Mouse (Mus musculus): Measurements from ENCODE around the gene Iqcc. TPM values are rescaled to one million over a fixed set of nuclear protein-coding genes. Genes with fewer than 3 reads are reported as not detected.

The Iqcc gene
- polyA plus RNA-seq, 1 experiment from 2014 or later: 31.3 TPM

DNA sequence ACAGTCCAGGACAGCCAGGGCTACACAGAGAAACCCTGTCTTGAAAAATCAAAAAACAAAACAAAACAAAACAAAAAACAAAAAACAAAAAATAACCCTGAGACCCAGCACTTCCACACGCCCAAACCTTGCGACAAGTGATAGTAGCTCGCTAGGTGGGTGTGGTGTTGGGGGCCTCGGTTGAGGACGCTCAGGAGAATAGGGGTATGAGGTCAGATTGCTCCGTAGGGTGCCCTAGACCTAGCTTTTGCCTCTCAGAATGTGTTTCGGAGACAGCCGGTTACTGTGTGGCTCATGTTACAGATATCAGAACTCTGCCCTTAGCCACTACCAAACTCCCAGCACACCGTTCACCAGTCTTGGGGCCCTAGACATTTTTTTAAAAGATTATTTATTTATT, 33.1 kb downstream of the Iqcc start:
- Histone ChIP-seq H3K4me3 (replicated peaks; ENCODE audit: low read length) (no peak overlapping the region), H3K36me3 (replicated peaks; ENCODE audit: control insufficient read depth, insufficient read depth) (peaks cover 6% of the 10 kb centered on the region), H3K4me1 (replicated peaks; ENCODE audit: control insufficient read depth, insufficient read depth, low read length) (no peaks in the 10 kb centered on the region), H3K27me3 (ENCODE audit: control insufficient read depth, insufficient read depth, low read length) (no peaks in the 10 kb centered on the region), H3K4me2 (replicated peaks) (no peak overlapping the region; the same call in 1 of the 2 replicates), H3K27ac (no peak overlapping the region), H3K9me3 (ENCODE audit: control insufficient read depth, low read length) (no peaks in the 10 kb centered on the region), H3K9ac (no peak overlapping the region)
- ATAC-seq (ENCODE audit: low FRiP score) (no peak), DNase-seq (ENCODE audit: low spot score) (no peak)
- WGBS: 85% methylated on average over 9 of the region's 9 CpGs

DNA sequence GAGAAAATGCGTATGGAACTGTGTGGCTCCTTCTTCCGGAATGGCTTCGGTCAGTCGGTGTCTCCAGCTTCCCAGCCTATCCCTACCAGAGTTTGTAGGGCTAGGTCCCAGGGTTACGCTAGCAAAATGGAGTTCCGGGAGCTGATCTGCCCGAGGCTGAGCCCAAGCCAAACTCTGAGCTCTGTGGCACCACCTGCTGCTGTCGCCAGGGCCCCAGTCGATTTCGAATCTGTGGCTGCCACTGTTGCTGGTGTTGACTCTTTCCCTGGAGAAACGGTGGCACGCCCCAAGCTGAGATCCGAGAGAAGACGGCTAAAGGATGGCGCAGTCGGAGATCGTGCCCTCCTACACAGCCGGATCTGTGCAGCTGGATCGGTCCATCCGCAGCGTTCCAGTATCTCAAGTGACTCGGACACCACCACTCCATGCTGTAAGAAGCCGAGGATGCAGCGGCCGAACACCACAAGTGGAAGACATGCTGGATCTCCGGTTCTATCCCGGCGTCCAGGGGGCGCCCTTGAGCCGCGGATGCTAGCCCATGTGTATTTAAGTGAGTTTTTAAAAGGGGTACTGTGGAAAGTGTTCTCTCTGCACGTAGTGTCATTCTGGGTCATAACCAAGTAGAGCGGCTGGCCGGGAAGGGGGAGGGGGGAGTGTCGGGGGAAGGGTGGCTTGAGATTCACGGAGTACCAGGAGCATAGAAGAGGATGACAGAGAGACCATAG, 33.9 kb downstream of the Iqcc start:
- Histone ChIP-seq H3K4me3 (replicated peaks; ENCODE audit: low read length) (peak overlapping the region; percentile 21), H3K27ac (no peak overlapping the region), H3K27me3 (ENCODE audit: control insufficient read depth, insufficient read depth, low read length) (no peaks in the 10 kb centered on the region), H3K36me3 (replicated peaks; ENCODE audit: control insufficient read depth, insufficient read depth) (no peaks in the 10 kb centered on the region; the same call in 1 of the 2 replicates), H3K4me2 (replicated peaks) (peak overlapping the region; percentile 48), H3K4me1 (replicated peaks; ENCODE audit: control insufficient read depth, insufficient read depth, low read length) (no peaks in the 10 kb centered on the region), H3K9ac (peak overlapping the region; percentile 32), H3K9me3 (ENCODE audit: control insufficient read depth, low read length) (no peaks in the 10 kb centered on the region)
- 2% methylated on average over 36 of the region's 36 CpGs for WGBS
- peak; percentile 66 for DNase-seq (ENCODE audit: low spot score)
- ATAC-seq (ENCODE audit: low FRiP score): no peak; the same call in 1 of the 2 replicates

DNA sequence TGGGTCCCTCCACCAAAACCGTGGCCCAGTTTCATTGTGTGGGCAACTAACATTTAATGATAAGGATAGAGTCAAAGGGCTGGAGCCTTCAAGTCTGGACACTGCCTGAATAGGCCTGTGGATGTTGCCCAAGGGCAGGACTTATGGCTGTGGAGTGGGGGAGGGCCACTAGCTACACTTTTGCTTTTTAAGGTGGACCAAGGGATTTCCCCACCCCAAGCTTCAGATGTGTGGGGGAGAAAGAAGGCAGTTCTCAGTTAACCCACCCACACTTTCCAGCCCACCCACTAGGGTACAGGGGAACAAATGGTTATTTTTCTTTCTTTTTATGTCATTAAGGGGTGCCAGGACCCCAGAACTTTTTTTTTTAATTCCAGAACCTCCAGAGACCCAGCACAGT, 34.5 kb downstream of the Iqcc start:
- Histone ChIP-seq H3K4me2 (replicated peaks) (peak overlapping the region; percentile 48; the same call in 1 of the 2 replicates), H3K4me3 (replicated peaks; ENCODE audit: low read length) (no peak overlapping the region), H3K27ac (no peak overlapping the region), H3K27me3 (ENCODE audit: control insufficient read depth, insufficient read depth, low read length) (no peaks in the 10 kb centered on the region), H3K4me1 (replicated peaks; ENCODE audit: control insufficient read depth, insufficient read depth, low read length) (no peaks in the 10 kb centered on the region), H3K9ac (no peak overlapping the region), H3K36me3 (replicated peaks; ENCODE audit: control insufficient read depth, insufficient read depth) (no peaks in the 10 kb centered on the region; the same call in 1 of the 2 replicates), H3K9me3 (ENCODE audit: control insufficient read depth, low read length) (no peaks in the 10 kb centered on the region)
- ATAC-seq (ENCODE audit: low FRiP score) (no peak), DNase-seq (ENCODE audit: low spot score) (no peak)
- WGBS: 92% methylated on average over 1 of the region's 1 CpGs

DNA sequence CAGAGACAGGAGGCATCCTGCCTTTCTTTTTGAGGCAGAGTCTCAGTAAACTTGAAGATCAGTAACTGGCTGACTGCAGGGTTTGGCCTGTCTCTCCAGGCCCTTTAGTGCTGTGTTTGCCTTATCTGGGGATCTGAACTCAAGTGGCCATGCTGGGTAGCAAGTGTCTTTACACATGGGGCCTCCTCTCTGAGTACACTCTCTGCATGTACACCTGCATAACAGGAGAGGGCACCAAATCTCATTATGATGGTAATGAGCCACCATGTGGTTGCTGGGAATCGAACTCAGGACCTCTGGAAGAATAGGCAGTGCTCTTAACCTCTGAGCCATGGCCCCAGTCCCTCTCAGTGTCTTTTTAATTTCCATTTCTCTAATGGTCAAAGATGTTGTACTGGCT, 36.6 kb downstream of the Iqcc start:
- WGBS: 96% methylated on average over 1 of the region's 1 CpGs
- Histone ChIP-seq H3K9me3 (ENCODE audit: control insufficient read depth, low read length) (no peaks in the 10 kb centered on the region), H3K27ac (no peak overlapping the region), H3K4me2 (replicated peaks) (no peak overlapping the region), H3K4me3 (replicated peaks; ENCODE audit: low read length) (no peak overlapping the region), H3K27me3 (ENCODE audit: control insufficient read depth, insufficient read depth, low read length) (no peaks in the 10 kb centered on the region), H3K4me1 (replicated peaks; ENCODE audit: control insufficient read depth, insufficient read depth, low read length) (no peaks in the 10 kb centered on the region), H3K36me3 (replicated peaks; ENCODE audit: control insufficient read depth, insufficient read depth) (no peaks in the 10 kb centered on the region), H3K9ac (no peak overlapping the region)
- ATAC-seq (ENCODE audit: low FRiP score) (no peak), DNase-seq (ENCODE audit: low spot score) (no peak)

DNA sequence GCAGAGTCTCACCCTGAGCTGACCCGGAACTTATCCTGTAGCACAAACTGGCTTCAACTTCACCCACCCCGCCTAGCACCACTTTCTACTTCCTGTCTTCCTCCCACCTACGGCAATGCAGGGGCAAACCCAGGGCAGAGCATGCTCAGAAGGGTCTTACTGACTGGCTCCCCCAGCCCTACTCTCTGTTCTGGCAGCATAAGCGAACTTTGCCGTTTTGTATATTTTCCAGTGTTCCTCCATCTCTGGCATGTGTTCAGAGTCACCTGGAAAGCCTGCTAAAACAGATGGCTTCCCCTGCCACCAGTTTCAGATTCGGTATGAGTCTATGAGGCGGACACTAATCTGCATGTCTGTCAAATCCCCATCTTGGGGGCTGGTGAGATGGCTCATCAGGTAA, 38.6 kb downstream of the Iqcc start:
- no peak overlapping the region for H3K9ac ChIP-seq
- H3K4me3 ChIP-seq (replicated peaks; ENCODE audit: low read length): no peak overlapping the region
- DNase-seq (ENCODE audit: low spot score) (no peak), ATAC-seq (ENCODE audit: low FRiP score) (no peak)
- H3K27me3 ChIP-seq (ENCODE audit: control insufficient read depth, insufficient read depth, low read length): no peaks in the 10 kb centered on the region
- WGBS: 76% methylated on average over 7 of the region's 7 CpGs
- no peaks in the 10 kb centered on the region for H3K4me1 ChIP-seq (replicated peaks; ENCODE audit: control insufficient read depth, insufficient read depth, low read length)
- H3K9me3 ChIP-seq (ENCODE audit: control insufficient read depth, low read length): no peaks in the 10 kb centered on the region
- H3K27ac ChIP-seq: no peak overlapping the region
- no peaks in the 10 kb centered on the region for H3K36me3 ChIP-seq (replicated peaks; ENCODE audit: control insufficient read depth, insufficient read depth)
- no peak overlapping the region for H3K4me2 ChIP-seq (replicated peaks)

DNA sequence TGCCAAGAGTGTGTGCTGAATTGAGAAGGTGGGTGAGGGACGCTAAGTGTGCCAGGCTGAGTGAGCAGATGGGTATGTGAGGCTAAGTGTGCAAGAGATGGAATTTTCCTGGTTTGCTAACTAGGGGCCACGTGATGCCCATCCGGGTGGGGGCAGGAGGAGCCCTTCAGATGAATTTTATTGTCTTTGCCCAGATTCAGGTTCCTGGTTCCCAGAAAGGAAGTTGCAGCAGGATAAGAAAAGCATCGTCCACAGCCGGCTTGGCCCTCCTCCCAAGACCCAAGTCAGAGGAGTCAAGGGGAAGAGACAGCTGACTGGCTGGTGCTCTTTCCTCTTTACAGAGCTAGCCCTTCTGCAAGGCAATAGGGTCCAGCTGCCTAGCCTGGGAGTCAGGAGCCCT, 40.4 kb downstream of the Iqcc start, which contains the start of gene Fam167b:
Gene Fam167b, minus strand, starts transcription at position 84 of the 400 bp plus-strand sequence.
- Histone ChIP-seq H3K4me3 (replicated peaks; ENCODE audit: low read length) (no peak within 1 kb of the TSS), H3K9ac (no peak within 1 kb of the TSS), H3K4me1 (replicated peaks; ENCODE audit: control insufficient read depth, insufficient read depth, low read length) (no peaks in the 10 kb centered on the region), H3K27me3 (ENCODE audit: control insufficient read depth, insufficient read depth, low read length) (no peaks in the 10 kb centered on the region), H3K9me3 (ENCODE audit: control insufficient read depth, low read length) (no peaks in the 10 kb centered on the region), H3K4me2 (replicated peaks) (peak within 1 kb of the TSS; percentile 8; the same call in 1 of the 2 replicates), H3K27ac (no peak within 1 kb of the TSS), H3K36me3 (replicated peaks; ENCODE audit: control insufficient read depth, insufficient read depth) (no peaks in the 10 kb centered on the region)
- 88% methylated on average over 5 of the region's 5 CpGs for WGBS
- DNase-seq (ENCODE audit: low spot score) (no peak), ATAC-seq (ENCODE audit: low FRiP score) (no peak)

DNA sequence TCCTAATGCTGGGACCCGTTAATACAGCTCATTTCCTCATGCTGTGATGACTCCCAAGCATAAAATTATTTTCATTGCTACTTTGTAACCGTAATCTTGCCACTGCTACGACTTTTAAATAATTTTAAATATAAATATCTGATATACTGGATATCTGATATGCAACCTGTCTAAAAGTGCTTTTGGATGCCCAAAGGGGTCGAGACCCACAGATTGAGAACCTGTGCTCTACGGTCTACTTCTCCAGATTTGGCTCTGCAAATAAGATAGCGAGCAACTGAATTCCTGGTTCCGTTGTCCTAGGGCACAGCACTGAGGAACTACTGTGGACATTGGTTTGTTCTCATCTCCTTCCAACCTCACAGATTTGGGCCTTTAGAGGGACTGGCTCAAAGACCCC, 41.2 kb downstream of the Iqcc start:
- 83% methylated on average over 7 of the region's 7 CpGs for WGBS
- no peak for ATAC-seq (ENCODE audit: low FRiP score)

DNA sequence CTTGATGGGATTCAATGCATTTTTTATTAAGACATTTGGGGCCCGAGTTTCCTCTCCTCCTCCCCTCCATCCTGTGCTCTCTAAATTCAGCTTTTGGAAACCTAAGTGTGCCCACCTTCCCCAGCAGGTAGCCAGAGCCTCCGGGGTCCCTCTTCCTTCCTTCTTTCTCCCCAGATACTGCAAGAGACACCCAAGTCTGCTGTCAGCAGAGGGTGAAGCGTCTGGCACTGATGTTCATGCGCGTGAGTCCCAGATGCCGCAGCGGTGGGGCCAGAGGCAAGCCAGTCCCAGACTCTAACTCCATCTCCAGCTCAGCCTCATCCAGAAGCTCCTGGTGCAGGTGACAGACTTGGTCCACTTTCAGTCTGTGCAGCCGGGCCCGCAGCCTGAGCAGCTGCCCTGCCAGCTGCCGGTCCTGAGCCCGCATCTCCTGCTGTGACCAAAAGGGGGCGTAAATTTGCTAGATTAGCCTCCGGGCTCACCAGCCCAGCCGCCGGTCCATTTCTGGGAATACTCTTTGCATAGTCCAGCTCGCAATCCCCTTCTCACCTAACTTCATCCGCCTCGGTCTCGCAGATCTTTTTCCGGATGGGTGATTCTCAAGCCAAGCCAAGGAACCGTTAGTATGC, 41.9 kb downstream of the Iqcc start:
- Histone ChIP-seq H3K27me3 (ENCODE audit: control insufficient read depth, insufficient read depth, low read length) (no peaks in the 10 kb centered on the region), H3K4me3 (replicated peaks; ENCODE audit: low read length) (no peak overlapping the region), H3K9ac (no peak overlapping the region), H3K4me2 (replicated peaks) (peak overlapping the region; percentile 8; the same call in 1 of the 2 replicates), H3K27ac (no peak overlapping the region), H3K4me1 (replicated peaks; ENCODE audit: control insufficient read depth, insufficient read depth, low read length) (no peaks in the 10 kb centered on the region), H3K36me3 (replicated peaks; ENCODE audit: control insufficient read depth, insufficient read depth) (no peaks in the 10 kb centered on the region), H3K9me3 (ENCODE audit: control insufficient read depth, low read length) (no peaks in the 10 kb centered on the region)
- 28% methylated on average over 21 of the region's 21 CpGs for WGBS
- DNase-seq (ENCODE audit: low spot score) (peak; percentile 71), ATAC-seq (ENCODE audit: low FRiP score) (no peak)

More for the DNA sequence above, 41.2 kb downstream of the Iqcc start:
- Histone ChIP-seq H3K9ac (no peak overlapping the region), H3K27me3 (ENCODE audit: control insufficient read depth, insufficient read depth, low read length) (no peaks in the 10 kb centered on the region), H3K9me3 (ENCODE audit: control insufficient read depth, low read length) (no peaks in the 10 kb centered on the region), H3K4me3 (replicated peaks; ENCODE audit: low read length) (no peak overlapping the region), H3K4me1 (replicated peaks; ENCODE audit: control insufficient read depth, insufficient read depth, low read length) (no peaks in the 10 kb centered on the region), H3K27ac (no peak overlapping the region), H3K36me3 (replicated peaks; ENCODE audit: control insufficient read depth, insufficient read depth) (no peaks in the 10 kb centered on the region), H3K4me2 (replicated peaks) (no peak overlapping the region)
- no peak for DNase-seq (ENCODE audit: low spot score)

DNA sequence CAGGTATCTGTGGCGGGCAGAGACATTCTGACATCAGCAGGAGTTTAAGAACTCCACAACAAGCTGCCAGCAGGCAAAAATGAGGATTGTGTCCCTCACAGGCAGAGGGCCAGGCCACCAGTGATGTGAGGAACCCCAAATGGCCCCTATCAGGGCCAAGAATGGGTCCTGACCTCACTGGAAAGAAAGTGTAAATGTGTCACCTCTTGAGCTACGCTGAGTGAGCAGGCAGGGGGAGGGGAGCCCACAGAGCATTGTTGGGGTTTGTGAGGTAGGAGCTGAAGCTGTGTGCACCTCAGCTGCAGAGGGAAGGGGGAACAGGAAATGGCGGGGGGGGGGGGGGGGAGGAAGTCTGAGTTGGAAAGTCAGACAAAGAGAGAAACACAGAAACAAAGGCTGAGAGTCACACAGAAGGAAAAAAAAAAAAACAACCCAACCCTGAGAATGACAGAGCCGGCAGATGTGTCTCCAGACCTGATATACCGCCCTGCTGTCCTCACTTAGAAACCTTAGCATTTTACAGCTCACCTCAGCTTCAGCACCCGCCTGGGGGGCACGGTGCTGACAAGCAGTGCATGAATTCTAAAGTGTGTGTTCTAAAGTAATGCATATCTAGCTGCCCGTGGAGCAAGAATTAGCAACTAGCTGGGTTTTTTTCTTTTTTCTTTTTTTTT, 43.6 kb downstream of the Iqcc start:
- no peak overlapping the region for H3K9ac ChIP-seq
- no peak overlapping the region for H3K27ac ChIP-seq
- no peak overlapping the region for H3K4me2 ChIP-seq (replicated peaks)
- no peaks in the 10 kb centered on the region for H3K4me1 ChIP-seq (replicated peaks; ENCODE audit: control insufficient read depth, insufficient read depth, low read length)
- no peaks in the 10 kb centered on the region for H3K9me3 ChIP-seq (ENCODE audit: control insufficient read depth, low read length)
- no peak for ATAC-seq (ENCODE audit: low FRiP score)
- no peak for DNase-seq (ENCODE audit: low spot score)
- no peaks in the 10 kb centered on the region for H3K27me3 ChIP-seq (ENCODE audit: control insufficient read depth, insufficient read depth, low read length)
- H3K4me3 ChIP-seq (replicated peaks; ENCODE audit: low read length): no peak overlapping the region
- WGBS: 59% methylated on average over 7 of the region's 8 CpGs
- H3K36me3 ChIP-seq (replicated peaks; ENCODE audit: control insufficient read depth, insufficient read depth): no peaks in the 10 kb centered on the region

All from hindbrain, embryonic 14.5 days (tissue).